In genomic region chr6:120252741-120253140, GRCm38 (mm10) we compare ENCODE assay signal across 36 mouse cellular contexts. TPM values are rescaled to one million over a fixed set of nuclear protein-coding genes. Genes with fewer than 3 reads are reported as not detected.
"Had no signal": no experiment of that assay in that cellular context is flagged by ENCODE, and none has a peak within 500 bp of the region (broad histone marks: within the 10 kb centered on the region; RNA-seq: fewer than 3 reads in every experiment).

No protein-coding gene starts in this region.

- H3K4me3 ChIP-seq: embryonic facial prominence, embryonic 10.5 days; embryonic facial prominence, embryonic 12.5 days; embryonic facial prominence, embryonic 13.5 days; embryonic facial prominence, embryonic 15.5 days; erythroblast, embryonic 14.5 days; forebrain, embryonic 10.5 days; forebrain, embryonic 12.5 days; forebrain, embryonic 13.5 days; forebrain, embryonic 15.5 days; gastrocnemius, adult 2 months had no signal

- H3K27ac ChIP-seq: embryonic facial prominence, embryonic 10.5 days; embryonic facial prominence, embryonic 12.5 days; embryonic facial prominence, embryonic 13.5 days; embryonic facial prominence, embryonic 15.5 days; forebrain, embryonic 10.5 days; forebrain, embryonic 12.5 days; forebrain, embryonic 13.5 days; forebrain, embryonic 15.5 days; gastrocnemius, adult 2 months had no signal

- H3K4me2 ChIP-seq: embryonic facial prominence, embryonic 12.5 days; embryonic facial prominence, embryonic 13.5 days; embryonic facial prominence, embryonic 15.5 days; forebrain, embryonic 12.5 days; forebrain, embryonic 13.5 days; forebrain, embryonic 15.5 days had no signal

- H3K27me3 ChIP-seq: embryonic facial prominence, embryonic 12.5 days; embryonic facial prominence, embryonic 13.5 days; embryonic facial prominence, embryonic 15.5 days; forebrain, embryonic 12.5 days; forebrain, embryonic 13.5 days; forebrain, embryonic 15.5 days had no signal

- H3K9ac ChIP-seq: embryonic facial prominence, embryonic 12.5 days; embryonic facial prominence, embryonic 13.5 days; embryonic facial prominence, embryonic 15.5 days; forebrain, embryonic 12.5 days; forebrain, embryonic 13.5 days; forebrain, embryonic 15.5 days; forebrain, postnatal 0 days had no signal

- H3K4me1 ChIP-seq: embryonic facial prominence, embryonic 13.5 days; embryonic facial prominence, embryonic 15.5 days; forebrain, embryonic 12.5 days; forebrain, embryonic 13.5 days; forebrain, embryonic 15.5 days had no signal

- H3K36me3 ChIP-seq: embryonic facial prominence, embryonic 10.5 days; embryonic facial prominence, embryonic 12.5 days; embryonic facial prominence, embryonic 13.5 days; embryonic facial prominence, embryonic 15.5 days; forebrain, embryonic 10.5 days; forebrain, embryonic 12.5 days; forebrain, embryonic 15.5 days had no signal

- ATAC-seq: forebrain, embryonic 13.5 days; forebrain, embryonic 14.5 days; forebrain, embryonic 15.5 days; forebrain, embryonic 16.5 days; forebrain, postnatal 0 days had no signal

- H3K9me3 ChIP-seq: embryonic facial prominence, embryonic 10.5 days; embryonic facial prominence, embryonic 12.5 days; embryonic facial prominence, embryonic 13.5 days; embryonic facial prominence, embryonic 15.5 days; forebrain, embryonic 10.5 days; forebrain, embryonic 12.5 days; forebrain, embryonic 13.5 days; forebrain, embryonic 15.5 days had no signal

- DNase-seq: cerebellum, adult 18-20 months; cerebellum, adult 2 months; cerebellum, adult 8-10 months; cerebellum, adult 9-10 months; cerebellum, adult 9-11 months; cerebellum, postnatal 10 days; cerebellum, postnatal 14 days; cerebellum, postnatal 25 days; cerebellum, postnatal 36 days; embryo, embryonic 11 days; forebrain, postnatal 0 days; gastrocnemius, adult 2 months; gastrocnemius, postnatal 10 days; gastrocnemius, postnatal 14 days; gastrocnemius, postnatal 25 days; gastrocnemius, postnatal 36 days; heart, adult 11 months; heart, adult 18-20 months had no signal

RNA-seq across cellular contexts. Expression of gene D330020A13Rik, which starts 41.4 kb away (rescaled TPM):
- total RNA-seq: common myeloid progenitor, adult 5-6 weeks; forebrain, postnatal 0 days; gastrocnemius, adult 18-20 months; gastrocnemius, adult 2 months; gastrocnemius, adult 8-10 months; gastrocnemius, postnatal 36 days; granulocyte monocyte progenitor cell, adult 5-6 weeks; heart, adult 18-20 months had no signal
- polyA plus RNA-seq: cortical plate, adult 2 months; erythroblast, embryonic 14.5 days; forebrain, embryonic 10.5 days; forebrain, embryonic 11.5 days; forebrain, embryonic 12.5 days; forebrain, embryonic 14.5 days; forebrain, embryonic 15.5 days; forebrain, embryonic 16.5 days; forebrain, postnatal 0 days; gonadal fat pad, adult 2 months had no signal

RNA-seq across cellular contexts. Expression of gene B4galnt3, which starts 41.6 kb away (rescaled TPM):
- total RNA-seq: common myeloid progenitor, adult 5-6 weeks; granulocyte monocyte progenitor cell, adult 5-6 weeks had no signal
- polyA plus RNA-seq: forebrain, embryonic 11.5 days; forebrain, embryonic 13.5 days; forebrain, embryonic 14.5 days had no signal
